Mouse (Mus musculus) spleen, postnatal 36 days (tissue): ENCODE data around the gene Olfr370.

Source experiments
- DNase-seq, 2 experiments: peaks; one replicate each; pipeline ENCODE4 v3.0.0; 2022; ENCODE audit warnings: low spot score in 2 of 2, mixed read lengths in 1 of 2

The Olfr370 gene

DNA sequence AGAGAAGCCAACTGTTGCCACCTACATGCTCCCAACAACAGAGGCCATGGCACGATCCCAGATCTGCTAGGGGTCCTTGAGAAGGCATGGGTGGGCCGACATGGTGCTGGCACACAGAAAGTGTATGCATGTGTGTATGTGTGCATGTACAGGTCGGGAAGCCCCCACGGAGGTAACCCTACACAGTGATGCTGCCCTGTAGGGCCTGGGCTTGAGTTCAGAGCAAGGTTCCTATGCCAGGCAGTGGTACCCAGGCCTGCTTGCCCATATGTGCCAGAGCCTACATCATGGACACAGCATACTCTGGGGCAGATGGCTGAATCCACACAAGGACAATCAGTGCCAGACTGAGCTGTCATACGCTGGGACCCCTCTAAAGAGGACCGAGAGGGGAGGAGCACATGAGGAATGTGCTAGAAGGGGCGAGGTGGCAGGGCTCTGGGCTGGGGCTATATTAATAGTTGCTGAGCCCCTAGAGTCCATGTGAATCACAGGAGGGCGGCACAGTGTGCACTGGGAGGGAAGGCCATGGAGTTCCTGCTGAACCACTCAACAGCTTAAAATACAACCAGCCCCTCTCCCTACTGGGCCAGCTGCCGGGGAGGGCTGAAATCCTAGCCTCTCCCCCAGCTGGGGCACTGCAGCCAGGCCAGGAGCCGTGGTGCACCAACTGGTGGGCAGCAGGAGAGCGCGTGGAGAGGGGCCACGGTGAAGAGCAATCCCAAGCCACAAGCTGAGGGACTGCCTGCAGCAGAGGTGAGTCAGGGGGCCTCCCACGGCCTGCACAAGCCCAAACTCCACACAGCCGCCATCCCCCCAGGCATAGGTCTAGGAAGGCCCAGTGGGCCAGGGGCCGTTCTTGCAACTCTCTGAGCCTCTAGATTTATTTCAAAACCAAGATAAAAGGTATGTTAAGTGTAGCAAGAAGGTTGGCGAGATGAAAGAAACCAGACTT lies 40.3 kb downstream of the Olfr370 start:
- peak in 1 of 2 experiments; percentile 0 for DNase-seq

DNA sequence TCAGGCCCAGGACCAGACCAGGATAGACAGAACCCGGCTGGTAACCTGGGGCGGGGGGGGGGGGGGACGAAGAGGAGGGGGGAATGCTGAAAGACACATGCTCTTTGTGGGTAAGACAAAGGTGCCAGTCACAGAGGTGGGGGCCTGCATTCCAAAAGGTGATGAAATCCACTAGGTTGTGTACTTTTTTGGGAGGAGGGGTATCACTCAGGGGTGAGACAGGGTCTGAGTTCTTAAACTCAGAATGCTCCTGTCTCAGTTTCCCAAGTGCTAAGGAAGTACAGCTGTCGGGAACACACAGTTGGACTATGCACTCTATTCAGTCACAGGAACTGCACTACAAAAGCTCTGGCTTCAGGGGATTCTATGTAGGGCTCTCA lies 40.9 kb downstream of the Olfr370 start:
- peak in 1 of 2 experiments; percentile 0 for DNase-seq

DNA sequence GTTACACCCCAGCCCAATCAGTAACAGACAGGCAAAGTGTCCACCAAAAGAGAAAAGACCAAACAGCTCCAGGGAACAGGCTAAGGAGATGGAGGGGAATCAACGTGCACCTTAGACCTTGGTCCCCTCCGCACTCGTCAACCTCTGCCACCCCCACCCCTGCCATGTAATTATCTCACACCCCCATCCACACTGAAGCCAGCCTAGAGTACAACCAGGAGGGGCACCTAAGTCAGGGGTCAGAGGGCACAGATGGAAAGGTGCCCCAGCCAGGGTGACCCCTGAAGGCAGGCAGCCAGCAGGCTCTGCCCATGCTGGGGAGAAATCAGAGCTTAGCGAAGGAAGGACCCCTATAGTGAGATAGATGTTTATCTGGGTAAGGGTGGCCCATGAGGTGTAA lies 41.3 kb downstream of the Olfr370 start:
- DNase-seq: no peak

DNA sequence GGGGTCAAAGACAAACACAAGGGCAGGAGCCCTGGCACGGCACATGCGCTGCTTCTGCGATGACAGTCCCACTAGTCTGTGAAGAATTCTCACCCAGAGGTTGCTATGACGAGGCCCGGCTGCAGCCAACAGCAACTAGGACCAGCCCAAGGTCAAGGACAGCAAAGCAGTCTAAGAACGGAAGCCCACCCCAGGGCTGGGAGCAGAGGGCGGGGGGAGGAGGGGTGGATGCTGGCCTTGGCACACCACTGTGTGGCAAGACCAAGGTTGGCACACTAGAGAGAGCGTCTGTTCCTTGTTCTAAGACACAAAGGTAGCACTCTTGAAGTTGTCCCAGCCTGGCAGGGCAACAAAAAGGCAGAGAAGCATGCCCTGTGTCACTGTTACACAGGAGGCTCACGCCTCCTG lies 41.8 kb downstream of the Olfr370 start:
- DNase-seq: no peak

DNA sequence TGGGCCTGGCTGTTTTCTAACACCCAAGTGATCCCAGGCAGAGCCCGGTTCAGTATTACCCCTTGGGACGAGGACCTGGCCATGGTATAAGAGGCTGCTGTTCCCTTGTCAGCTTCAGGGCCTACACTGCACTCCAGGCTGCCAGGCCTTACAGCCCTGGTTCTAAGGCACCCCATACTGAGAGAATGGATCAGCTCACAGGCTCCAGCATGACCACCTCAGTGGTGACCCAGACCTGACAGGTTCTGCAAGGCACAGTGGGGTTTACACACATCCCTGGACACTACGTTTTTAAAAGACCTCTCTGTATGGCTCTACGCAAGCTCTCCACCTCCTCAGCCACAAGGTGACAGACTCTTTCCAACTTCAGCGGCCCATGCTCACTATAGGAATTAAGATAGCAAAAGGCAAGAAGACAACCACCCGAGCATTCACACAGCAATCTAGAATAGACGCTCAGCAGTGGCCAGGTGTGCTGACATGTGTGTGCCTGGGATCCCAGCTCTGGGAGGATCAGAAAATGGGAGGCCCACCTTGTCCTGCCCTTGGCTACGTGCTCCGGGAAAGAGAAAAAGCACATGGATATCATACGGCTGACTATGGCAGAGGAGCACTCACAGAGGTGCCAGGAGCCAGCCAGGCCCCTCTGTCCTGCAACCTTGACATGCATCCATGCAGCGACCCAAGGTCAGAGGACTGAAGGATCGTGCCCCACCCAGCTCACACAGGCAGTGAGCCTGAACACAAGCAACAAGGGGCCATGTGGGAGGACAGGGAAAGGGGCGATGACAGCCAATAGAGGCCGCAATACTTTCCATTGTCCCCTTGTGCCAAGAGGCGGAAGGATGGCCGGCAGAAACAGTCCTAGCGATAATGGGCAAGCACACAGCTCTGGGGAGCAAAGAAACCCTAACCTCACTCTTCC lies 42.8 kb downstream of the Olfr370 start:
- no peak for DNase-seq

DNA sequence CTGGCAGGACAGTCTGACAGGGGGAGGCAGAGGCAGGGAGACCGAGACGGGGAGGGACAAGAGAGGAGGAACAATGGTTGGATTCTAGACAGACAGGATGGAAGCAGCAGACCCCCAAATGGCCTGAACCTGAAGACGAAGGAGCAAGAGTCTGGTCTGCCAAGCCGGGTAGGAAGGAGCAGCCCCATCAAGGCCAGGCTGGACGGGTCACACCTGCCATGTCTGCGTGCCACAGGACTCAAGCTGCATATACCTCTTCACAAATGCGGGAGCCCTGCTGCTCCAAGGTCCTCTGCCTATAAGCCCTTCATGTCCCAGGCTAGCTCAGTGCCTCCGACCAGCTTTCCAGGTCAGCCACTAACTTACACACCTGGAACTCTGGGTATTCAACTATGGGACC lies 44.1 kb downstream of the Olfr370 start:
- DNase-seq: no peak

DNA sequence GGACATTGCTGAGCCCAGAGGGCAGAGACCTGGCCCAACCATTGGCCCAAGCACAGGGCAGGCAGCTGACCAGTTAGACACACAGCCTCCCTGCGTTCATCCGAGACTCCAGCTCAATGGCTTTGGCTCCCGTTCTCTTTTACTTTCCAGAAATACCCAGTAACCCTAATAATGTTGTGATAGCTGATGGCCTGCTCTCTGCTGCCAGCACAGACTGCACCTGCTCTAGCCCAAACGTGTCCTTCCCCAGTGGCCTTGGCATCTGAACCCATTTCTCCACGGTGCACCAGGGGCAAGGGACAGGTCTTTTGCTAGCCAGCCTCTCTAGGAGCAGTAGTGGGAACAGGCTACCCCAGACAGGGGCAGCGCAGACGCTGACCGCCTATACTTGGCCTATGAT lies 45.2 kb downstream of the Olfr370 start:
- no peak for DNase-seq

DNA sequence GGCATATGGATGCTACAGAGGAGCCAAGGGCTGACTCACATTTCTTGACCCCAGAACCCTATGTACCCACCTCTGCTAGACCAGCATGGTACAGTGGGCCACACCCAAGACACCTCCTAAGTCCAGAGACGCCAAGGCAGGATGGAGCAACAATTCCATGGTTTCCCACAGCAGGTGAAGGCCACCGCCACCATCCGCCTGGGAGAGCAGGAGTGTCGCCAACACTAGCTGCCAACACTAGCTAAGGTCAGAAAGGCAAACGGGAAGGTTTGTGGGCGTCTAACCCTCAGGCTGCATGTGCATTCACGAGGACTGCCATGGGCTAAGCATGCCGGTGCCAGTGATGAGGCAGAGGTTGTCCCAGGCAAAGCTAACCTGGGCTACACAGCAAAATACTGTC lies 46.6 kb downstream of the Olfr370 start:
- DNase-seq: no peak

DNA sequence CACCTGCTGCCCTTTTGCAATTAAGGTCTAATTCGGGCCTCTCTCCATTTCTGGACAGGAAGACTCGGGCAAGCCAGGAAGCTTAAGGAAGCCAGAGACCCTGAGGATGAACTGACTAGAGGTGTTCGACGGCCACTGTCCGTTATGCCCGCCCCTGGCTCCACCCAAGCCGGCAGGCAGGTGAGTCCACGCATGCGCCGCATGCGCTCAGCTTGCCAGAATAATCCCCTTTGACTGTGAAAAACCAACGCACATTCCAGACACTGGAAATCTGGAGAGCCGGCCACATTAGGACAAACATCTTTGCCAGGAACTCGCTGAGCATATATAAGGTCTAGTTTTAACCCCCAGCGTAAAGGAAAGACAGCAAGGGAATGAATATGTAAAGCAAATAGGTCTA lies 47.7 kb downstream of the Olfr370 start:
- no peak for DNase-seq

DNA sequence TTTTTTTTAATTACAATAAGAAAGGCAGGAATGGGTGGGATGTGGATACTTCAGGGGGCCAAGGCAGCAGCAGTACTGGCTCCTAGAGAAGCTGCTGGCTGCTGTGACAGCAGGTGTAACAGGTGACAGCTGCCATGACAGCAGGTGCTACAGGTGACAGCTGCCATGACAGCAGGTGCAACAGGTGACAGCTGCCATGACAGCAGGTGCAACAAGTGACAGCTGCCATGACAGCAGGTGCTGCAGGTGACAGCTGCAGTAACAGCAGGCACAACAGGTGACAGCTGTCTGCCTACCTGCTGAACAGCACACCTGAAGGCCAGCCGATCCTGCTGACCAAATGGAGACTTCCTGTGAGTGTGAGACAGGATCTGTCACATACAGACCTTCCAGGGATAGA lies 49.2 kb downstream of the Olfr370 start:
- DNase-seq: no peak

DNA sequence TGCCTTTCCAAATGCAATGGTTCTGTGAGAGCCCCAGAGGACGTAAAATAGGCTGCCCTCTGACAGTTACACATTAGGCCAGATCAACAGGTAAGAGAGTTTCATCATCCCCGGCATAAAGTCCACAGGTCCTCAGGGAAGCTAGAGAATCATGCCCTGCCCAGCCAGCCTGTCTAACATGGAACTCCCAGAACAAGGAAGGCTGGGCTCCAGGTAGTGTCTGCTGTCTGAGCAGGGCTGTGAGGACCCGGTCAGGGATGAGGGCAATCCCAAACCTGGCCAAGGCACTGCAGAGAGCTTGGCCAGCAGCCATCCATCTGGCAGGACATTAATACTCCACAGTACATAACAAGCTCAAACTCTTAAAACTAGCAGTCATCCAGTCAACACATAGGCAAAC lies 49.8 kb downstream of the Olfr370 start:
- DNase-seq: no peak

DNA sequence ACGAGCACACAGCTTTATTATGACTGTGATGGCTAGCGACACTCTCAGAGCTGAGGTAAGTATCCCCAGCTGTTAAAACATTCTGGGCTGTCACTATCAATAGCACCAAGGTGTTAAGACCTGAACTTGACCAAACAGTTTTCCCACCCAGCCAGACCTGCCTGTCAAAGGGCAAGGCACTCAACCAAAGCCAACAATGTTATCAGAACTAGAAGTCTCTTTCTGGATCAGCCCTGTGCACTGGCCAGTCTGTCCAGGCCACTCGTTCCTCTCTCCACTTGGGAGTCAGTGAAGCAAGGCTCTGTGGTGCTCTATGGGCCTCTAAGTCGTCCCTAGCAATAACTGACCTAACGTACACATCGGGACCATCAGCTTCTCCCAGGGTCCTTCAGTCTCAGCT lies 52.1 kb downstream of the Olfr370 start:
- no peak for DNase-seq

DNA sequence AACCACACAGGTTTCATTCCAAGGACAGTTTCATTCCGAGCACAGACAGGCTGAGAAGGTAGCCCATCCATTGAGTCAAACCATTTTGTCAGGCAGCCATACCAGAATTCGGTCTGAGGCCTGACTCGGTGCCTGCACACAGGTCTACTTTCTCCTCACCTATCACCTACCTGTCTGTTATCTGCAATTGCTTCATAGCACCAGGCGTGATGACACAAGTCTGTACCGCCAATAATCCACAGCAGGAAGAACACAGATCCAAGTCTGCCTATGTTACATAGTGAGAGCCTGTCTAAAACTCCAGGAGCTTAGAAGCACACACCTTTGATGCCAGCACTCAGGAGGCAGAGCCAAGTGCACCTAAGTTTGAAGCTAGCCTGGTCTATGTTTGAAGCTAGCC lies 53.3 kb downstream of the Olfr370 start:
- no peak for DNase-seq

DNA sequence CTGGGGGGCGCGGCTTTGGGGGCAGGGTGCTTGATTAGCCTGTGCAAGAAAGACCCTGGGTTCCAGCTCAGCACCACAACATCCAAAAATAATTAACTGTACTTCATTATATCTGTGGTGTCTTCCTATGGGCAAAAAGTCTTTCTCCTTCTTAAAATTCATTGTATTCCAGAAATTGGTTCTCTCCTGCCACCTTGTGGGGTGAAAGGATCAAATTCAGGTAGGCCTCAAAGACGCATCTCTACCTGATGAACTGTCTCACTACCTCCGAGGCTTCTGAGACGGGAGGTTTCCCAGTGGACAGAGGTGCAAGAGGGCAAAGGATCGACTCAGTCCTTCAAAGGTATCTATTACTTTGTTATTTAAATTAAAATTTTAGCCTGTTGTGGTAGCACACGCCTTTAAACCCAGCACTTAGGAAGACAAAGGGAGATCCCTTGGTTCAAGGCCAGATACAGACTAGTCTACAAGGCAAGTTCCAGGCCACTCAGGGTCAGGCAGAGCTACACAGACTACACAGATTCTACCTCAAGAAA lies 55.0 kb downstream of the Olfr370 start:
- no peak for DNase-seq

DNA sequence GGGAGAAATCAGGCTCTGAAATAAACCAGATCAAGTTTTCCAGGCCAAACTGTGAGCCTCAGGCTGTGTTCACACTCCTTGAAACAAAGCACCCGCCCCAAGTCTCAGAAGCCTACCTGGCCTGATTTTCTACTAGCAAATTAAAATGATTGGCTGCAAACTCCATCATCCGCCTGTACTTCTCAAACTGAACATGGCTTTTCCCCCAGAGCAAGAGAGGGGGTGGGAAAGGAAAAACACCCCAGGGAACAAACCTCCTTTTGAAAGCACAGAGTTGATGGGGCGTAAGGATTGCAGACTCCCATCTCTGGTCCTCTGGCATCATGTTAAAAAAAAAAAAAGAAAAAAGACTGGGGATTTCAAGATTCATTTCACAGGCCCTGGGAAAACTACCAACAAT lies 57.1 kb downstream of the Olfr370 start:
- no peak for DNase-seq

DNA sequence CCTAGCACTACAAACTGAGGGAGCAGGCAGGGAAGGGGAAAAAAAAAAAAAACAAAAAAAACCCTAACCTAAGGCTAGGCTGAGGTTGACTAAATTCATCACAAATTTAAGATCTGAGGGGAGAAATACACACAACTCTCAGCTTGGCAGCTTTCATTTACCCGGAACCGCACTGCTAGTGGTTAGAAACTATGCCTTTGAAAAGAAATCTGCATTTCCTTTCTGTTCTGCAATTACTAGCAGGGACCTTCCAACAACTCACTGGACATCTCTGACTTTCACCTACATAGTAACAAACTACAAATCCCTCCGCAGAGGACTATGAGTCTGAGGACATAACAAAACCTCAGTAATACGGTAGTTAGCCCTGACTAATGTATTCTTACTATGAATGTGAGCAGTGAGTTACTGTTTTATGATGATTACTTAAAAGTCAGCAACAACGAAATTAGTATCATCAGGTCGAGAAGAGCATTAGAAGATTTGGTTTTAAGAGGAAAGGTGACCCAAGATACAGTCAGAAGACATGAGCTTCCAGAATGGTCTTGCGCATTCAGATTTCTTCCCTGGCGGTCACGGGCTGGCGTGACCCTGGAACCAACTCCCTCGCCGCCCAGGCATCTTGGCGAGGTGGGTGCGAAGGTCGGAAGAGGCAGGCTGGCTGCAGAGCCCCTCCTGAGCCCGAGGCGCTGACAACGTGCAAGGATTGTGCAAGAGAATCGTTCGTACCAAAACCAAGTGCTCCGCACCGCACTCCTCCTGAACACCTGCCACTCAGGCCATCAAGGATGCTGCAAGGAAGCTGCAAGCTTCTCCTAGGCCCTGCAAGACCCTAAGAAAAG lies 58.0 kb downstream of the Olfr370 start:
- no peak for DNase-seq

DNA sequence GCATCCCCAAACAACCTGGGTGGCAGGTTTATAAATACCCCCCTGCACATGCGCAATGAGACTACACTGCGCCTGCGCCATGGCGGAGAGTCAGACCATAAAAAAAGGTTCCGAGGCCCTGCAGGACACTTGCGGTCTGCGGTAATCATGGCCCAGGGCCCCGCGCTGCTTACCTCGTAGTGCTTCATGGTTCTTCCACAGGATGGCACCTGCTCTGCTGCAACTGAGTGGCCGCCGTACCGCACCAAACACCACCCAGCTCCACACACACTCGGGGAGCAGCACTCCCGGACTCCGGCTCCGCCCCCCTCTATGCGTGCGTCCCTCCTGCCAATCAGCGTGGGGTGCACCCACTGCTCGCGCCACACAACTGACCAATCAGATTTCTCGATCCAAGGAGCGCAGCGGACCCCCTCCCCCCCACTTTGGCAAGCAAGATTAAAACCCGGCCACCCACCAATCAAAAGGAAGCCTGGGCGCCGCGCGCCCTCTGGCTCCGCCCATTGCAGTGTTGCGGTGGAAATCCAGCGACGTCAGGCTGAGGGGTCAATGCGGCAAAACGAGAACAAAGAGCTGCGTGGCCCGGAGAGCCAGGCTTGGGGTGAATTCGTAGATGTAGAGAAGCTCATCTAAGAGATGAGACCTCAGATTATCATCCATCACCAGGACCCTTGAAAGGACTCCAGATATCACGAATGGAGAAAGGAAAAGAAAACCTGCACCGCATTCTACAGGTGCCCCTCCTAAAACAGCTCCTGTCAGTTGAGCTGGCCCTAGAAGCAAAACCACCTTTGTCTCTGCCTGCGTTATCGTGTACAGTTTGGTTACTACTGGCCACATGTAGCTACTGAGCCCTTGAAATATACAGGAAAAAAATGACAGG lies 58.8 kb downstream of the Olfr370 start:
- peak; percentile 97 to 98 for DNase-seq
